Mouse (Mus musculus) kidney, embryonic 15.5 days (tissue): ENCODE results near the gene Zfp292. TPM values are rescaled to one million over a fixed set of nuclear protein-coding genes. Genes with fewer than 3 reads are reported as not detected.

Source experiments
- ATAC-seq: fragments of 200-750 bp; cut with Nextera tagmentation; replicated peaks from 2 replicates; pipeline ENCODE4 v1.8.0; 2017; ENCODE audit warnings: moderate TSS enrichment; ENCODE audit not compliant: low FRiP score
- H3K27ac ChIP-seq: fragments of 300-500 bp; sonication (generic); 2 replicates; pipeline ENCODE4 v1.5.1; 2015; ENCODE audit warnings: mild to moderate bottlenecking, inconsistent platforms
- H3K27me3 ChIP-seq: fragments of 300-500 bp; sonication (generic); 2 replicates; pipeline ENCODE4 v1.6.1; 2015; ENCODE audit warnings: inconsistent platforms
- H3K36me3 ChIP-seq: fragments of 300-500 bp; sonication (generic); 2 replicates; pipeline ENCODE4 v1.6.1; 2015; ENCODE audit warnings: inconsistent platforms
- H3K4me1 ChIP-seq: fragments of 300-500 bp; sonication (generic); 2 replicates; pipeline ENCODE4 v1.6.1; 2015; ENCODE audit warnings: inconsistent platforms
- H3K4me2 ChIP-seq: fragments of 300-500 bp; sonication (generic); 2 replicates; pipeline ENCODE4 v1.6.1; 2015; ENCODE audit warnings: moderate library complexity, mild to moderate bottlenecking, inconsistent platforms
- H3K4me3 ChIP-seq: fragments of 300-500 bp; sonication (generic); replicated peaks from 2 replicates; pipeline ENCODE4 v1.5.1; 2015; ENCODE audit warnings: mild to moderate bottlenecking, inconsistent platforms
- H3K9ac ChIP-seq: fragments of 300-500 bp; sonication (generic); 2 replicates; pipeline ENCODE4 v1.6.1; 2015; ENCODE audit warnings: mild to moderate bottlenecking, inconsistent platforms
- H3K9me3 ChIP-seq: fragments of 300-500 bp; sonication (generic); replicated peaks from 2 replicates; pipeline ENCODE4 v1.6.1; 2016; ENCODE audit warnings: inconsistent platforms
- WGBS: fragments of 180-500 bp; shearing (Covaris S2); methylation state at CpG from one replicate; pipeline ENCODE4 v1.1.7; 2015; ENCODE audit warnings: mixed read lengths; 5-methylcytosine and 5-hydroxymethylcytosine counted together
- polyA plus RNA-seq: library from polyadenylated mRNA; unstranded; fragments of >200 nt; fragmentation: Nextera tagmentation; extraction: Ambion mirVana; gene quantifications from 2 replicates; pipeline ENCODE4 v1.2.1, GENCODE M21; 2015

Gene Zfp292
- polyA plus RNA-seq, 1 experiment from 2014 or later: 17.8 TPM

DNA sequence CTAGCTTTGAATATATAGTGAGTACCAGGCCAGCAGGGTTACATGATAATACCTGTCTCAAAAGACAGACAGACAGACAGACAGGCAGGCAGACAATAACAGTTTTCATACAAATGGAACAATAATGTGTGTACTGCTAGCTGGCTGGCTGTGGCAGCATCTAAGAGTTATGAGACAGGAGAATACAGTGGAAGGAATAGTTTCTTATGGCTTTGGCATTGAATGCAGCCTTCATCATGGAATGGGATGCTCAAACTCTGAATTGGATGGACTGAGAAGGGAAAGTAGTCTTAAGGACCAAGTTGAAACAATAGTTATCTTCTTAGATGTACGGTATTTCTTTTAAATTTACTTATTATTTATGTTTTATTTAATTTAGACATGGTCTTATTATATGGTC, 16.6 kb upstream of the Zfp292 start:
- H3K27ac ChIP-seq: no peak overlapping the region
- ATAC-seq: no peak
- H3K9ac ChIP-seq: no peak overlapping the region
- no peaks in the 10 kb centered on the region for H3K9me3 ChIP-seq
- H3K4me1 ChIP-seq: peaks cover 5% of the 10 kb centered on the region; the same call in 1 of the 2 replicates
- H3K4me3 ChIP-seq: no peak overlapping the region
- H3K27me3 ChIP-seq: no peaks in the 10 kb centered on the region
- 92% methylated on average over 1 of the region's 1 CpGs for WGBS
- H3K36me3 ChIP-seq: no peaks in the 10 kb centered on the region
- H3K4me2 ChIP-seq: no peak overlapping the region

- WGBS: 54% methylated on average over 2 of the region's 2 CpGs
- no peaks in the 10 kb centered on the region for H3K9me3 ChIP-seq
- ATAC-seq: no peak
- no peak overlapping the region for H3K27ac ChIP-seq
- H3K4me3 ChIP-seq: no peak overlapping the region
- H3K27me3 ChIP-seq: no peaks in the 10 kb centered on the region; the same call in 1 of the 2 replicates
- H3K36me3 ChIP-seq: no peaks in the 10 kb centered on the region
- no peak overlapping the region for H3K4me2 ChIP-seq
- H3K9ac ChIP-seq: no peak overlapping the region
- H3K4me1 ChIP-seq: peaks cover 5% of the 10 kb centered on the region; the same call in 1 of the 2 replicates
Observed at GRCm38 (mm10) chr4:34898497-34898896, 15.7 kb upstream of the Zfp292 start.

DNA sequence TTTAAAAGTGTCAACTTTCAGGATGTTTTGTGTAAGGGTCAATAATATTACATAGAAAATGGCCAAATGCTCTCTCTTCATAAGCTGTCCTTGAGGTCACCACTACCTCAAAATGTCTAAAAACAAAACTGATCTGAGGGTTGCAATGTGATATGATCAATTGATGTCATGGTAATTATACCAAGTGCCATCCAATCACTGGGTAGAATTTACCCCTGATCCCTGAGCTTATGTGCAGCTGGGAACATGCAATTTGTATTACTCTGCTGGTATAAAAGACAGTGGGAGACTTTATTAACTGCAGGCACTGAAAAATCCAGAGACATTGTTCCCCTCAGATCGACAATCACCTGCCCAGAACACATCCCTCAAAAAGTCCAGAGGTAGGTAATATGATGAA, 10.7 kb upstream of the Zfp292 start, which contains the start of gene Cga:
Gene Cga, plus strand, starts transcription at position 301 of the 400 bp plus-strand sequence.
- Histone ChIP-seq H3K36me3 (no peaks in the 10 kb centered on the region), H3K9me3 (no peaks in the 10 kb centered on the region), H3K4me3 (no peak within 1 kb of the TSS), H3K27ac (no peak within 1 kb of the TSS), H3K4me2 (no peak within 1 kb of the TSS), H3K4me1 (no peaks in the 10 kb centered on the region), H3K9ac (no peak within 1 kb of the TSS), H3K27me3 (peaks cover 32% of the 10 kb centered on the region)
- WGBS: 80% methylated on average over 1 of the region's 1 CpGs
- ATAC-seq: no peak

DNA sequence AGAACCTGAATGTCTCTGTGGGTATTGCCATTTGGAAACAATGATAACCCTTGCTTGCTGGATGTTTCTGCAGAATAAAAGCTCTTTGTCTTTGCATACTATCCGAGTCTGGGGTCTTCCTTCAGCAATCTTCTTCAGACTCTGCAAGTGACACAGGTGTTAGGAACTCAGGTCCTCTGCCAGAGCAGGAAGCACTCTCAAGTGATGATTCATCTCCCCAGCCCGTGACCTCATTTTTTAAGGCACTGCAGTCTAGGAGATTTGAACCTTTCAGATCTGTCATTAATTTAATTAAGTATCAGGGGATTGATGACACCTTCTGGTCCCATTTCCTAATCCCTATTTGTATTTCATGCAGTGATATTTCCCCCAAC, 7.0 kb upstream of the Zfp292 start:
- Histone ChIP-seq H3K9me3 (no peaks in the 10 kb centered on the region), H3K27me3 (peaks cover 37% of the 10 kb centered on the region), H3K4me1 (peaks cover 12% of the 10 kb centered on the region), H3K4me3 (no peak overlapping the region), H3K36me3 (no peaks in the 10 kb centered on the region), H3K27ac (no peak overlapping the region), H3K9ac (no peak overlapping the region), H3K4me2 (no peak overlapping the region)
- WGBS: 27% methylated on average over 2 of the region's 2 CpGs
- ATAC-seq: no peak

DNA sequence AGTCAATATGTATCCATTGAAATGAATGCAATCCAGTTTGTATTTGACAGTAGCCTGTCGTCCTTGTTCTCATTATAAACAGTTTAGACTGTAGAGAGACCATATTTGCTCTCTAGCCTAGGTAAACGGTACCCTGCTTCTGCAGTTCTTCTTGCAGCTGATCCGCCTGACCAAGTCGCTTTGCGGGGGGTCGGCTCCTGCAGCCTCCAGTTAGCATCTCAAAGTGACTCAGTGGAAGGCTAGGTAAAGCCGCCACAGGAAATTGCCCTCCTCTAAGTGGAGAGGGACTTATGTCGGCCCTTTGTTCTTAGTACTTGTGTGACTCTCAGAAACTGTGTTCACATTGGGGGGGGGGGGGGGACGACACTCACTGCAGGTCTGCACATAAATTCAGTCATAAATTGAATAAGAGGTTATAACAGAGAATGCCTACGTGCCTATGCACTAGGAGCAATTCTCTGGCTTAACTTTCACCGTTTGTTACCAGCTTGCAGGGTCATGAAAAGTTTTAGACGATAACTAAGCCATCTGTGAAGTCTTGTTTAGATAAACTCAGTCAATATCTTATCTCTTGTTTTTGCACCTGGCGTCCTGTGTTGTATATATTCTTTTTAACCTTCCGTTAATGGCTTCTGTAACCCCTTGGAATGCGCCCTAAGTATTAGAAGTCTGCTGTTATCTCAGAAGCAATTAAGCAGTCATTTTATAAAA, 6.5 kb upstream of the Zfp292 start:
- Histone ChIP-seq H3K36me3 (no peaks in the 10 kb centered on the region), H3K4me3 (no peak overlapping the region), H3K4me1 (peaks cover 12% of the 10 kb centered on the region), H3K27ac (no peak overlapping the region), H3K9ac (no peak overlapping the region), H3K9me3 (no peaks in the 10 kb centered on the region), H3K4me2 (no peak overlapping the region), H3K27me3 (peaks cover 37% of the 10 kb centered on the region)
- WGBS: 9% methylated on average over 15 of the region's 15 CpGs
- no peak for ATAC-seq

DNA sequence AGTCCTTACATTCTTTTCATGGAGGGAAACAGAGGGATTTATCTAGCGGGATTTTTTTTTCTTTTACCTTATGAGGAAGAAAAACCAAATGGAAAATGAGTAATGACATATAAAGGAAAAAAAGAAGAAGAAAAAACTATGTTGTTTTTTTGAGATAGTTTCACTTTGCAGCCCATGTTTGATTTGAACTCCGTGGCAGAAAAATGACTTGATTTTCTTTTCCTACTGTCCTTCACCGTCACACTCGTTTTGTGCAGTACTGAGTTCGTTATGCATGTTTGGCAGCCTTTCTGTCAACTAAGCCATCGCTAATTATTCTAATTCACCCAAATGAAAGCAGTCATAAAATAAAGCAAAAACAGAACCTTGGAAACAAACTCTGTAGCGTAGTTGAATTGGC, 4.5 kb upstream of the Zfp292 start:
- Histone ChIP-seq H3K36me3 (no peaks in the 10 kb centered on the region), H3K9ac (peak overlapping the region; percentile 76), H3K4me2 (peak overlapping the region; percentile 93), H3K4me1 (peaks cover 16% of the 10 kb centered on the region), H3K4me3 (peak overlapping the region; percentile 84), H3K9me3 (no peaks in the 10 kb centered on the region), H3K27ac (peak overlapping the region; percentile 94; the same call in 1 of the 2 replicates), H3K27me3 (peaks cover 37% of the 10 kb centered on the region)
- no peak for ATAC-seq
- 17% methylated on average over 7 of the region's 7 CpGs for WGBS

DNA sequence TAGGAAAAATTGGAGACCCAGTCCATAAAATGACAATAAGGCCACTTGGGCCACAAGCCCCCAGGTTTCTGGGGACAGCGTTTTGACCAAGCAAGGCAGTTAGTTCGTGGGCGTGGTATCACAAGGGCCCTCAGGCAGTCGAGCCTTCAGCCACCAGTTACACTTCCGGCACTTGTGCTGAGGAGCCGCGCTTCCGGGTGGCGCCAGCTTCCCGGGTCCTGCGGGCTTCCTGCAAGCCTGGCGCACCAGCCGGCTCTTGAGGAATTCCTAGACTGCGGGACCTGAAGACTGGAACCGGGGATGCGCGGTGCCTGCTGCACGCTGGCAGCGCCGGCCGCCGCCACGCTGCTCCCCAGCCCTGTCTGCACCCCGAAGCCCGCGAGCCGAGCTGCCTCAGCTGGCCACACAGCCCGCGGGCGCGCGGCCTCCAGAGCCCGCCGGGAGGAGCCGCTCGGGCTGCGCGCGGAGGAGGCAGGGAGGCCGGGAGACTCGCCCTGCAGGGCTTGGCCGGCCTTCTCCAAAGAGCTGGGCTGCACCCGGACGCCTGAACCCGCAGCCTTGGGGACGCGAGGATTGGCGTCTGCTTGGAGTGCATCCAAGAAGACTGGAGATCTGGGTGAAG, 3.8 kb upstream of the Zfp292 start:
- Histone ChIP-seq H3K9ac (peak overlapping the region; percentile 76), H3K4me1 (peaks cover 18% of the 10 kb centered on the region), H3K4me2 (peak overlapping the region; percentile 93), H3K36me3 (no peaks in the 10 kb centered on the region), H3K27me3 (peaks cover 36% of the 10 kb centered on the region), H3K9me3 (no peaks in the 10 kb centered on the region), H3K27ac (peak overlapping the region; percentile 94), H3K4me3 (peak overlapping the region; percentile 84)
- peak; percentile 83 for ATAC-seq
- under 1% methylated on average over 48 of the region's 48 CpGs for WGBS

- H3K9ac ChIP-seq: peak overlapping the region; percentile 76; the same call in 1 of the 2 replicates
- H3K36me3 ChIP-seq: no peaks in the 10 kb centered on the region
- H3K4me2 ChIP-seq: peak overlapping the region; percentile 93
- 56% methylated on average over 9 of the region's 9 CpGs for WGBS
- H3K27ac ChIP-seq: 0 out of 2 replicates have a peak overlapping the region, but pooled peaks have one; percentile 22
- H3K4me1 ChIP-seq: peaks cover 25% of the 10 kb centered on the region
- peaks cover 28% of the 10 kb centered on the region for H3K27me3 ChIP-seq
- no peak for ATAC-seq
- H3K9me3 ChIP-seq: no peaks in the 10 kb centered on the region
- peak overlapping the region; percentile 84 for H3K4me3 ChIP-seq
Observed at GRCm38 (mm10) chr4:34885631-34886351, 3.0 kb upstream of the Zfp292 start.

GRCm38 (mm10) chr4:34883366-34884029, 738 bp upstream of the Zfp292 start:
- H3K4me3 ChIP-seq: peak overlapping the region; percentile 96
- peak overlapping the region; percentile 79 for H3K4me2 ChIP-seq
- peaks cover 5% of the 10 kb centered on the region for H3K27me3 ChIP-seq
- peaks cover 30% of the 10 kb centered on the region for H3K4me1 ChIP-seq
- peaks cover 6% of the 10 kb centered on the region for H3K36me3 ChIP-seq
- WGBS: 29% methylated on average over 16 of the region's 16 CpGs
- H3K9me3 ChIP-seq: no peaks in the 10 kb centered on the region
- ATAC-seq: no peak
- H3K27ac ChIP-seq: peak overlapping the region; percentile 99
- peak overlapping the region; percentile 99 for H3K9ac ChIP-seq

DNA sequence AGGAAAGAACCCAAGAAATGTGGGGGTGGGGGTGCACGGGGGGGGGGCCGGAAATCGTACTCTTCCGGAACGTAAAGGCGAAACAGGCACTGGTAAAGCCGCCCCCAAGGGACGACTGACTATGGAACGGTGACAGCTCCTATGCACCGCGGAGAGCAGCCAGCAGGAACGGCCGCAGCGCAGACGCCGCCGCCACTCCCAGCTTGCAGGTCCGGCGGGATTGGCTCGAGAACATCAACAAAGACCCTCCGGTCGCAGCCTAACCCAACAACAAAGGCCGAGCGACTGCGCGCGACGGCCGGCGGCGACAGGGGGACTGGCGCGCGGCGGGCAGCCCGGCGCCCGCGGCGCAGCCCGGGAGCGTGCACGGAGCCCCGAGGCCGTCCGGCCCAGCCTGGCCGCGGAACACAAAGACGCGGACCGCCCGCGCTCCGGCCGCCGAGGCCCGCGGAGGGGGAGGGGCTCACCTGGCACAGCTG, 430 bp downstream of the Zfp292 start:
- peak overlapping the region; percentile 99 for H3K27ac ChIP-seq
- peak; percentile 78 for ATAC-seq
- peak overlapping the region; percentile 99 for H3K9ac ChIP-seq
- H3K9me3 ChIP-seq: no peaks in the 10 kb centered on the region
- peaks cover 26% of the 10 kb centered on the region for H3K4me1 ChIP-seq
- no peaks in the 10 kb centered on the region for H3K27me3 ChIP-seq
- WGBS: under 1% methylated on average over 38 of the region's 58 CpGs
- H3K36me3 ChIP-seq: peaks cover 14% of the 10 kb centered on the region
- H3K4me3 ChIP-seq: peak overlapping the region; percentile 96
- peak overlapping the region; percentile 79 for H3K4me2 ChIP-seq

DNA sequence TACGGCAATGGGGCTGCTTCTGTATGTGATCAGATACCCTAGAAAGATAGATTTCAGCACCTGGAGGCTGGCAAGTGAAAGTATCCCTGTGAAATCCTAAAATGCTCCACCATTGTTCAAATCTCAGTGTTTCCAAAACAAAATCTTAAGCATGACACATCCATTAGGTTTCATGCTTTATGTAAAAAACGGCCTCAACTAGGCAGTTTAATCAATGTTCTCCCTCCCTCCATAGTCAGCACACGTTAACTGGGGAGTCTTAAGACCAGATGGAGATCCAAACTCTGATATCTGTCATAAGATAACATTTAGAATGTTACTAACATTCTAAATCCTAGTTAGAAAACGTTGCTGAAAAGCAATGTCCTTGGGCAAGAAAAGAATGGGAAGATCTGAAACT, 909 bp downstream of the Zfp292 start:
- H3K4me1 ChIP-seq: peaks cover 26% of the 10 kb centered on the region
- H3K9me3 ChIP-seq: no peaks in the 10 kb centered on the region
- no peak for ATAC-seq
- peak overlapping the region; percentile 79 for H3K4me2 ChIP-seq
- peak overlapping the region; percentile 96 for H3K4me3 ChIP-seq
- H3K36me3 ChIP-seq: peaks cover 18% of the 10 kb centered on the region
- no peaks in the 10 kb centered on the region for H3K27me3 ChIP-seq
- H3K27ac ChIP-seq: peak overlapping the region; percentile 99
- peak overlapping the region; percentile 99 for H3K9ac ChIP-seq
- WGBS: 11% methylated on average over 4 of the region's 4 CpGs
